Mouse (Mus musculus) heart, adult 9 months (tissue): ENCODE data around the gene Cic.

ENCODE experiments used
- DNase-seq, 2 experiments: peaks; one replicate each; pipeline ENCODE4 v3.0.0; 2022; ENCODE audit warnings: low spot score in 2 of 2

Gene Cic

DNA sequence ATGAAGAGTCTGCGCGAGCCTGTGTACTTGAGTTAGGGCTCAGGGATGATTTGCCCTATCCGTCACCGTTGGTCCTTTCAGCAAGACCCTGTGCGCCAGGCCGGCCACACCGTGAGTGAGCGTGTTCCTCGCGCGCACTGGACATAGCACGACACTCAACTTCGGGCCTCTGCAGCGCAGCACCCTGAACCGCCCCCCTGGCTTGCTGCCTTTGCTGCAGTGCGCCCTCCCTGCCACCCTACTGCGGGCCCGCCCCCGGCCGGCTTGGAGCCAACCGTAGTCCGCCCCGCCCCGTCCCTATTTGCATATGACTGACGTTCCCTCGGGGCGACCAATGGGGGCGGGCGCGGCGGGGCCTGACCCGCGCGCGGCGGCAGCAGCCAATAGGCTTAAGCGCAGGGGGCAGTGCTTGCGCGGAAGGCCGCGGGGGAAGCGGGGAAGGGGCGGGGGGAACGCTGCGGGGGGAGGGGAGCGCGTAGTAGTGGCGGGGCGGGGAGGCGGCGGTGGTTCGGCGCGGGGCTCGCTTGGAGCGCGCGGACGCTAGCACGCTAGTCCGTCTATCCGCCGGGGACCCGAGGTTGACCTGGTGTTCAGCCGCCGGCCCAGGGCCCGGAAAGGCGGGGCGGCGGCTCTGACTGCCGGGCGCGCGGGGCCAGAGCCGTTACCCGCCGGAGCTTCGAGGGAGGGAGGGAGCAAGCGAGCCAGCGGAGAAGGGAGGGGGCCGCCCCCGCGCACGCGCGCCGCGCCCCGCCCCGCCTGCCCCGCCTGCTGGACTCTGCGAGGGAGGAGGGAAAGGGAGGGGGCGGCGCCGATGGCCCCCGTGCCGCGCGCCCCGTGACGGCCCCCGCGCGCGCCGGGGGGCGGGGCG is 14.5 kb downstream of the Cic start:
- DNase-seq: peak; percentile 96 to 98

DNA sequence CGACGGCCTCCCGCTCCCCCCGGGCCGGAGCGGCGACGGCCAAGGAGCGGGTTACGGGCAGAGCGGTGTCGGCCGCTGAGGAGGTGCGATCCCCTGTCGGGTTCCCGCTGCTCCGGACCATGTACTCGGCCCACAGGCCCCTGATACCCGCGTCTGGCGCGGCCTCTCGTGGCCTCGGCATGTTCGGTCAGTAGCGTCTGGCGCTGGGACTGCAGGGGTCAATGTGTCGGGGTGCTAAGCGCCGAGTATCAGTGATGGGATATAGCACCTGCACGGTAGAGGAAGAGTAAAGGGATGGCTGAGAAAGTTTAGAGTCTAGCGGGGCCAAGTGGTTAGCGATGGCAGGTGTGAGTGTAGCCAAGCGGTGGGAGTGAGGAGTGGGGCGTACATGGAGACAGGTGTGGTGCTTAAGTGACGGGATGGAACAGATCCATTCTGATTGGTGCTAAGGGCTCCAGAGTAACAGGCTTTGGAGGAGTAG is 15.3 kb downstream of the Cic start:
- peak in 1 of 2 experiments; percentile 67 for DNase-seq

DNA sequence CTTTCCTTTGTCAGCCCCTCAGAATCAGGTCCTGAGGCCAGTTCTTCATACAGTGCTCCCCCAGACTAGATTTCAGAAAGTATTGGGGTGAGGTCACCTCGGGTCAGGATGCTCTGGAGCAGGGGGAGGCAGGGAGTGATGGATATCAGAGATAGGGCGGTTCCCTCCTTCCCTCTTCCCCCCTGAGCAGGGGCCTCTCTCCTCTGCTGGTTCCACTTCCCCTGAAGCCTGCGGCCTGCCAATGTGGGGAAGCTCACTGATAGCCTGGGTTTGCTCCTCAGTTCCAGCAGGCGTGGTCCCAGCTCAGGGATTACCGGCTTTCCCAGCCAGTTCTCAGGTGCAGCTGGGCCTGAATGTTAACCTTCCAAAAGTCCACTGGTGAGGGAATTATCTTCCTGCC is 16.1 kb downstream of the Cic start:
- DNase-seq: no peak

DNA sequence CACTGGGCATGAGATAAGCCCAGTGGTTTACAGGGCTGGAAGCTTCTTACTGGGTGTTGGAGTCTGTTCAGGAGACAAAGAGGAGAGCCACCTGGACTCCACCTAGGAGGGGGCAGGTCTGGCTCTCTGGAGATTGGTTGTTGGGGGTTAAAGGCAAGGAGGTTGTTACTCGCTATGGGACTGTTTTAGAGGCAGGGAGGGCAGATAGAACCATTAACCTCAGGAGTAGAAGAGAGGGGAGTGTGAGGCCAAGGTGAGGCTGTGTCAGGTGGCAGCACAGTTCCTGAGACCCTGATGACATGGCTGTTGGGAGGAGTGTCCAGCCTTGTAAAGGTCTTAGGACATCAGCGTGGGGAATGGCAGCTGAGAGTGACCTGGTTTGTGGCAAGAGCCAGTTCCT is 16.7 kb downstream of the Cic start:
- DNase-seq: no peak

DNA sequence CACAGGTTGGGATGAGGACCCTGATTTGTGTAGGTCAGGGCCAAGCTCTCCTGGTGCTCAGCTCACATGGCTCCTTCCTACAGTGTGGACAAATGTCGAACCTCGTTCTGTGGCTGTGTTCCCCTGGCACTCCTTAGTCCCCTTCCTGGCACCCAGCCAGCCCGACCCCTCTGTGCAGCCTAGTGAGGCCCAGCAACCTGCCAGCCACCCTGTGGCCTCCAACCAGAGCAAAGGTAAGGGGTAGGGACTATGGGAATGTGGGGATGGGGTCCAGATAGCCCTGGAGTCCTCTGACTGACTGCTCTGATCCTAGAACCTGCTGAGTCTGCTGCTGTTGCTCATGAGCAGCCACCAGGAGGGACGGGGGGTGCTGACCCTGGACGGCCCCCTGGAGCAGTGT is 17.3 kb downstream of the Cic start:
- no peak for DNase-seq

DNA sequence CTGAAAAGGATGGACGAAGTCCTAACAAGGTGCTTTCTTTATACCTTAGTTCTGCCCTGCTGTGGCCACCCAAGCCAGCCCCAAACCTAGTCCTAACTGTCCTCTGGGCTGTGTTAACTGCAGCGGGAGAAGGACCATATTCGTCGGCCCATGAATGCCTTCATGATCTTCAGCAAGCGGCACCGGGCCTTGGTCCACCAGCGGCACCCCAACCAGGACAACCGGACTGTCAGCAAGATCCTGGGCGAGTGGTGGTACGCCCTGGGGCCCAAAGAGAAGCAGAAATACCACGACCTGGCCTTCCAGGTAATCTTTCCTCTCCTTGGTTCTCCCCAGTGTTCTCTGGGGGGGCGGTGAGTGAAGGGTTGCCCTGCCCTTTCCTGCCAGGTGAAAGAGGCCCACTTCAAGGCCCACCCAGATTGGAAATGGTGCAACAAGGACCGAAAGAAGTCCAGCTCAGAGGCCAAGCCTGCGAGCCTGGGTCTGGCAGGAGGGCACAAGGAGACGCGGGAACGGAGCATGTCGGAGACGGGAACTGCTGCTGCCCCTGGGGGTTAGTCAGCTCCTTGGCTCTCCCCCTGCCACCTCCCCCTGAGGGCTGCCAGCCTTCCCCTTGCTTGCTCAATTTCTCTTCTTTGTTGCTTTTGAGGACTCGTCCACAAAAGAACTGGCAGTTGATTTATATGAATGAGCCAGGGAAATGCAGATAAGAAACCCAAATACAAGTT is 18.2 kb downstream of the Cic start:
- no peak for DNase-seq

DNA sequence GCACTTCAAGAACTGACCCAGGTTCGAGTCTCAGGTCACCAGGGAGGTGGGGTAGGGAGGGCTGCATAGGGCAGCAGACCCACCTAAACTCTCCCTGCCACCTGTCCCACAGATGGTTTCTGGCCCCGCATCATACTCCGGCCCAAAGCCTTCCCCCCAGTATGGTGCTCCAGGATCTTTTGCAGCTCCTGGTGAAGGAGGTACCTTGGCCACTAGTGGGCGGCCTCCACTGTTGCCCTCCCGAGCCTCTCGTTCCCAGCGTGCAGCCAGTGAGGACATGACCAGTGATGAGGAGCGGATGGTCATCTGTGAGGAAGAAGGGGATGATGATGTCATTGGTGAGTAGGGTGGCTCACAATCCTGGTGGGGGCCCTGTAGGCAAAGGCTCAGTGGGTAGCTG is 19.5 kb downstream of the Cic start:
- no peak for DNase-seq

DNA sequence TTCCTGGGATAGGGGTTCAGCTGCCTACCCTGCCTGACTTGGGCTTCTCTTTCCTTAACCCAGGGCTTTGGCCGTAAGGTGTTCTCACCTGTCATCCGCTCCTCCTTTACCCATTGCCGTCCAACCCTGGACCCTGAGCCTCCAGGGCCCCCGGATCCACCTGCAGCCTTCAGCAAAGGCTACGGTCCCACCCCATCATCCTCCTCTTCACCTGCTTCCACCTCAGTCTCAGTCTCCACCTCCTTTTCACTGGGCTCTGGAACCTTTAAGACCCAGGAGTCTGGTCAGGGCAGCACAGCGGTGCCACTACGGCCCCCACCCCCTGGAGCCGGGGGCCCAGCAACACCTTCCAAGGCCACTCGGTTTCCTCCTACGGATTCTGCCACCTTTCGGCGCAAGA is 20.5 kb downstream of the Cic start:
- no peak for DNase-seq

DNA sequence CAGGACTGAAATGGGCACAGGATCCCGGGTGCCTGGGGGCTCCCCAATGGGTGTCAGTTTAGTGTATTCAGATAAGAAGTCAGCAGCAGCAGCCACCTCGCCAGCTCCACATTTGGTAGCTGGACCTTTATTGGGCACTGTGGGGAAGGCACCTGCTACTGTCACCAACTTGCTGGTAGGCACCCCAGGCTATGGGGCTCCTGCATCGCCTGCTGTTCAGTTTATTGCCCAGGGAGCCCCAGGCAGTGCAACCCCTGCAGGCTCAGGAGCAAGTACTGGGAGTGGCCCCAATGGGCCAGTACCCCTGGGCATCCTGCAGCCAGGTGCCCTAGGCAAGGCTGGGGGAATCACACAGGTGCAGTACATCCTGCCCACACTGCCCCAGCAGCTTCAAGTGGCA is 21.2 kb downstream of the Cic start:
- DNase-seq: no peak

DNA sequence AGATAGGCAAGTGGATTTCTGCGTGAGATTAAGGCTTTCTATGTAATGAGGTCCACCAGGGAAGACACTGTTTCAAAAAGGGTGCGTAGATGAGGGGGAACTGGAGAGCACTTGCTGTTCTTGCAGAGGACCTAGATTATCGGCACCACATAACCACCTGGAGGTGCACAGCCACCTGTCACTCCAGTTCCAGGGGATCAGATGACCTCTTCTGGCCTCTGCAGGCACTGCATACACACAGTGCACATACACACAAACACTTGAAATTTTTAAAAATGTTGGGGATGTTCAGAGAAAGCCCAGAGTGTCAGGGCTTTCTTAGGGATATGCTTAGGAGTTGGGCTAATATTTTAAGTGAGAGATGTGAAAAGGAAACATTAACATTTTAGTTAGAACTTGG is 22.4 kb downstream of the Cic start:
- DNase-seq: no peak

DNA sequence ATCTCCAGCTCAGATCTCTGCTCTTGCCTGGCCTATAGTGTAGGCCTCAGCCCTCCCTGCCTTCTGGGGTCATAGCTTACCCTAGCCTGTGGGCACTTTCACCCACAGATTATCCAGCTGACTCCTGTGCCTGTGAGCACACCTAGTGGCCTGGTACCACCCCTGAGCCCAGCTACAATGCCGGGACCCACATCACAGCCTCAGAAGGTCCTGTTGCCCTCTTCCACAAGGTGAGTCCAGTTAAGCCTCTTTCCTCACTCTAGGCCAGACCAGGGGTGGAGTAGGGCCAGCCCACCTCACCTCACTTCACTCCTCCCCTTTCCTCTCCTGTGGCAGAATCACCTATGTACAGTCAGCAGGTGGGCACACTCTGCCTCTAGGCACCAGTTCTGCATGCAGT is 23.0 kb downstream of the Cic start:
- no peak for DNase-seq

DNA sequence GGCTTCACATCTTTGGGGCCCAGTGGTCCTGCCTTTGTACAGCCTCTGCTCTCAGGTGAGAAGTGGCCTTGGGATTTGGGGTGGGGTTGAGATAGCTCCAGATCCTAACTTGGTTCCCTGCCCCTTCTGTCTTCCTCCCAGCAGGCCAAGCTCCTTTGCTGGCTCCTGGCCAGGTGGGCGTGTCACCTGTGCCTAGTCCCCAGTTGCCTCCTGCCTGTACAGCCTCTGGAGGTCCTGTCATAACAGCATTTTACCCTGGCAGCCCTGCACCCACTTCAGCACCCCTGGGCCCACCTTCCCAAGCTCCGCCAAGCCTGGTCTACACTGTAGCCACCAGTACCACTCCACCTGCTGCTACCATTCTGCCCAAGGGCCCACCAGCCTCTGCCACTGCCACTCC is 23.4 kb downstream of the Cic start:
- no peak for DNase-seq

DNA sequence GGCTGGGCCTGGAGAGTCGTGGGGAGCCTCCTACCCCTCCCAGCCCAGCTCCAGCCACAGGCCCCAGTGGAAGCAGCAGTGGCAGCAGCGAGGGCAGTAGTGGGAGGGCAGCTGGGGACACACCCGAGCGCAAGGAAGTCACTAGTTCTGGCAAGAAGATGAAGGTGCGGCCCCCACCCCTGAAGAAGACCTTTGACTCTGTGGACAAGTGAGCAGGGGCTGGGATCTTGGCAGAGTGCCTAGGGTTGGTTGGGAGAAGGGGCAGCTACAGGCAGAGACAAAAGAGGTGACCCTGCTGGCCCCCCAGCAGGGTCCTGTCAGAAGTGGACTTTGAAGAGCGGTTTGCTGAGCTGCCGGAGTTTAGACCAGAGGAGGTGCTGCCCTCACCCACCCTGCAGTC is 24.6 kb downstream of the Cic start:
- DNase-seq: no peak

DNA sequence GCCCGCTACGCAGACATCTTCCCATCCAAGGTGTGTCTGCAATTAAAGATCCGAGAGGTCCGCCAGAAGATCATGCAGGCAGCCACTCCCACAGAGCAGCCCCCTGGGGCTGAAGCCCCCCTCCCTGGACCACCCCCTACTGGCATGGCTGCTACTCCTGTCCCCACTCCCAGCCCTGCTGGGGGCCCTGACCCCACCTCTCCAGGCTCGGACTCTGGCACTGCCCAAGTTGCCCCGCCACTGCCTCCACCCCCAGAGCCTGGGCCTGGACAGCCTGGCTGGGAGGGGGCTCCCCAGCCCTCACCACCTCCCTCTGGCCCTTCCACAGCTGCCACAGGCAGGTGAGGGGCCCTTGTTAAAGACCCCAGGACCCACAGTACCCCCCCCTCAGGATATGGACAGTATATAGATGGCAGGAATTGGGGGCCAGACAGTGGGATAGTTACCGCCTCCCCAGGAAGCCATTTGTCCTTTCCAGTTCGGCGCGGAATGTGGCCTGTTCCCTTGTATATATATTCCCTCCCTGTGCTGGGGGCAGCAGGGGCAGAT is 25.8 kb downstream of the Cic start:
- no peak for DNase-seq

DNA sequence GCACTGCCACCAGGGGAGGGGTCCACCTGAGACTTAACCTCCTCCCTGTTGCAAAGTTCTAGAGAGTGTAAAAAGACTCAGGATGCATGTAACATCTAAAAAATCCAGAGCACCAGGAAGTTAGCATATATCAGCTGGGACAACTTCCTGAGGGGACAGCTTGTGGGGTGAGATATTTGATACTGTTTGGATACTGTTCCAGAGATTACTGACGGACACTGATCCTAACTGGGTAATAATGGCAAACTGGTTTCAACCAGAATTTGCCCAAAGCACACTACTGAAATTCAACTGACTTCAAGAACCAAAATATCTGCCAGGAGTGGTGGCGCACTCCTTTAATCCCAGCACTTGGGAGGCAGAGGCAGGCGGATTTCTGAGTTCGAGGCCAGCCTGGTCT is 27.0 kb downstream of the Cic start:
- DNase-seq: no peak

DNA sequence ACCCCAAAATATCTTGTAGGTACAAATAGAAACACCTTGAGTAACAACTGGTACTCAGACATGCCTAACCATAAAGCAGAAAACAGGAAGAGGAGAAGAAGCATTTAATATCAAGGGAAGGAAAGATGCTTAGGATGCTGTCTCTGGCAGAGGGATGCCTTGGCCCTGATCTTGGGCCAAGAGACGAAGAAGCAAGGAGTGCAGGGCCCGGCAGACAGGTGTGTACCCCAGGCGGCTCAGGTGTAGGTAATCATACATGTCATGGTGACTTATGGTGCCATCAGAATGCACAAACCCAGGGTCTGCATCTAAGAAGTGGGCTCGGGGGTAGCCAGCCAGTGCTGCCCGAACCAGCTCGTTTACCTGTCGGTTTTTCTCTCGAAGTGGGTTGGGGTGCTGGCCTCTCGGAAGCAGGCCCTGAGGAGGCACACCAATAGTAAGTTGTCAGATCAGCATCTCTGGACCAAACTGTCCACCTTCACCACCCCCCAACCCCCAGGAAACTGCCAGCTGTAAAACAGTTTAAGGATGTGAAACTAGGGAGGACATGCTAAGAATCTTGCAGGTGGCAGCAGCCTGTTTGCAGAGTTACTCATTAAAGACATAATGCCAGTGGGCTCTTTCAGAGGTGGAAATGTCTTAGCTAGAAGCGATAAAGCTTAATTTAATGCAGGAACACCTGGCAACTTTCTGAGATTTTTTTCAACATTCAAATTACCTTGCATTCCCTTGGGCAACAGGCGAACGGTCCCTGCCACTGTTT is 27.6 kb downstream of the Cic start:
- no peak for DNase-seq

DNA sequence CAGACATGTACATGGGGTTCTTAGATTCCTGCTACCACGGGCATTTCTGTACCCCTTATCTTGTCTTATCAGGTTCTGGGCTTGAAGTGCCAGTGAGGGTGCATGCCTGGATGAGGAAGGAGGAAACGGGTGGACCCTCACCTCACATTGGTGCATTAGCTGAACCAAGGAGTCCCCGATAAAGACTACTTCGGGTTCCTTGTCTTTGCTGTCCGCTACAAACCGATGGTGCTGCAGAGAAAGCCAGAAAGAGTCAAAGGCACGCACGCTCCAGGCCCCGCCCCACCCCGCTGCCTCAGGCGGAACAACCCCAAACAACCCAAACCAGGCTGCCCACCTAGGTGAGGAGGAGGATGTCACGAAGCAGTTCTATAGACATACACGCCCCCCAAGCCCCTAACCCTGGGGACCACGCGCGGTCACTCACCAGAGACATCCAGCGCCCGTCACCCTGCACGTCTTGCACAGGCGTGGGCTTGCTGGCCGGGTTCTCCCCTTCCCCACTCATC is 29.5 kb downstream of the Cic start:
- no peak for DNase-seq

DNA sequence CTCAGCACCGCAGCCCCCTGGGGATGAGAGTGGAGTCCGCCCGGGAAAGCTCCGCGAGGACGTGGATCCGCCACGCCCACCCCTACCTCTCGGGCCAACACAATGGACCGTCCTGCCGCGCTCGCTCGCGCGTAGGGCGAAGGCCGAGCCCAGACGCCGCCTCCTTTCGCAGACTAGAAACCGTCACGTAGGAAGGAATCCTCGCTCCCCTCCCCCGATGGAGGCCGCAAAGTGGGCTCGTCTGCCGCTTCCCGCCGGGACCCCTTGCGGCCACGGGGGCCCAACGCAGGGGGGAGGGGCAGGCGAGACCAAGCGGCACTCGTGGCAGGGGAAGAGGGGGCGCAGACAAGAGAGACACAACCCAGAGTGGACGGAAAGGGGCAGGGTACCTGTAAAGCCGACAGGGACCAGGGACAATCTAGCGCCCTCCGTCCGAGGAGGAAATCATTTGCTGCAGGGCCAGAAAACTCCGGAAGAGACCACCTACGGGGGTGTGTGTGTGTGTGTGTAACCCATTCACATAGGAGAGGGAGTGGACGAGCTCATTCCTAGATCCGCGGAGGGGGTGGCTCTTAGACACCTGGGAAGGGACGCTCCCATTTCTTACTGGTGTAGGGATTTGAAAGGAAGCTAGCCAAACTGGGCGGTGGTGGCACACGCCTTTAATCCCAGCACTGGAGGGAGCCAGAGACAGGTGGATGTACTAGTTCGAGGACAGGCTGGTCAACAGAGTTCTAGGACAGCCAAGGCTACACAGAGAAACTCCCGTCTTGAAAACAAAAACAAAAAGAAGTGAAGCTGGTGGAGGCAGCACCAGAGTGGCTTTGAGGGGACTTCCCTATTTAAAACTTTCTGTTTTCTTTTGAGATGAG is 30.2 kb downstream of the Cic start, which contains the start of gene Pafah1b3:
Gene Pafah1b3, minus strand, starts transcription at position 533 of the 872 bp plus-strand sequence.
- DNase-seq: peak; percentile 70 to 74

DNA sequence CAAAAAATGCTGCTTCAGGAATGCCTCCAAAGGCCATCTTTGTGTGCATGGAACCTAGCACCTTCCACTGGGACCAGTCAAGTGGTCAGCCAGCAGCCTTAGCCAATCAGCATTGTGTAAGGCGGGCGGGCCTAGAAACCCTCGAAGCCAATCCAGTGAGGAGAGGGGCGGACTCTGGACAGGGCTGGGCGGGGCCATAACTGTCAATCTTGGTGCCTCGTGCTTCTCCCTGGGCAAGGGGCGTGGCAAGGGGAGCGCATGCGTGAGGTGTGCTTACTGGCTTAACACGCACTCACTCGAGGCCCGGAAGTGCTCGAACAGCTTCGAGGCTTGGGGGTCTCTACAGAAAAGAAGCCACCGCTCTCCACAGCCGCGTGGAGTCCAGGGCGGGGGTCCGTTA is 33.6 kb downstream of the Cic start, which contains the start of gene Prr19:
Gene Prr19, plus strand, starts transcription at position 349 of the 400 bp plus-strand sequence.
- DNase-seq: no peak

DNA sequence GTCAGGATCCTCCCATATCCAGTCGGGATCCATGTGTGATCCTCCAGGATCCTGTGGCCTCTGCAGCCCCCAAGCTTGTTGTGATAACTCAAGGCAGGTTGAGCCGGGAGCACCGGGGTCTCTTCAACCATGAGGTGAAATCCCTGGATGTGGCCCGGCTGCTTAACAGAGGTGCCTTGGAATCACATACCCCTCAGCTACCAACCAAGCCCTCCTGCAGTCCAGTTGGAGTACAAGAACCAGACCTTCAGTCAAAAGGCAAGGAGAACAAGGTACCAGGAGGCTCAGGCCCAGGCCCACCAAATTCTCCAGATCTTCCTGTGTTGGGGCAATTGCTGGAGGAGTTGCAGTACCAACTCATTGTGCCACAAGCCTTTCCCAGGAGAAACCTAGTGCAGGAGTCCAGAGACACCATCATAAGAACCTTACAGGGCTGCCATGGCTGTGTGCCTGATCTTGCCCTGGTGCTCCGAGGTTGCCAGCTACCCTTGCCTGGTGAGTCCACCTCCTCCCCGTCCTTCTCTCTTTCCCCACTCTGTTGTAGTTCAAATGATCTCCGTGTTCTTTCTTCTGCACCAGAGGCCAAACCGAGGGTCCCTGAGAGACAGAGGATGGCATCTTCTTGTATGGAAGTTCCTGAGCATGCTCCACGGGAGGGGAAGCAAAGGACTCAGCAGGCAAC is 35.6 kb downstream of the Cic start:
- DNase-seq: no peak
